Mouse (Mus musculus) erythroblast, adult 5-6 weeks (primary cell): ENCODE measurements around the gene Lyl1. TPM values are rescaled to one million over a fixed set of nuclear protein-coding genes. Genes with fewer than 3 reads are reported as not detected.
A peak's percentile ranks its signal among the peaks of the same experiment; 100 is the strongest.

Experiments used
- ATAC-seq: replicated peaks from 2 replicates; pipeline ENCODE4 v1.8.0; 2016; ENCODE audit warnings: moderate number of reproducible peaks, mild to moderate bottlenecking, moderate TSS enrichment, inconsistent platforms; ENCODE audit not compliant: poor library complexity, low FRiP score, severe bottlenecking
- total RNA-seq, 2 experiments: library from RNA; stranded (forward) in 1 of 2; stranded (reverse) in 1 of 2; fragments of 150-400 nt in 1 of 2; fragments of 200-764, 138-1000 nt in 1 of 2; gene quantifications; 2 replicates each; pipeline versions ENCODE4 v1.2.3 to v1.2.4; 2015 to 2017; ENCODE audit warnings: low replicate concordance in 2 of 2

Gene Lyl1
- total RNA-seq, 2 experiments from 2014 or later: 40.3 to 44.2 TPM

DNA sequence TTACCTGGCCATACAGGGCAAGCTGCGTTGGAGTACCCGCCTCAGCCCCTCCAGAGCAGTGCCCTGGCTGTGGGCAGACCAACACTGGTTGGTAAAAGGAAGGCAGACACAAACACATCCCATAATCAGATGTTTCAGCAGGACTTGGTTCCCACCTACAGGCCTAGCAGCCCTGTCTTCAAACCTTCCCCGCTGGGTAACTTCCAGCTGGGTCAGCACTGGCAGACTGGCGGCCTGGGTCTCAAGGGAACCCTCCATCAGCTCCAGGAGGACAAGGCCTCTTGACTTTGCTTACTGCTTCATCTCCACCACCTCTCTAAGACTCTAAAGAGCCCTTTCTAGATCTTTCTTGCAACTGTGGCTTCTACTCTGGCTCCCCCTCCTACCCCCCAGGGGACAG is 35.3 kb downstream of the Lyl1 start:
- no peak for ATAC-seq

DNA sequence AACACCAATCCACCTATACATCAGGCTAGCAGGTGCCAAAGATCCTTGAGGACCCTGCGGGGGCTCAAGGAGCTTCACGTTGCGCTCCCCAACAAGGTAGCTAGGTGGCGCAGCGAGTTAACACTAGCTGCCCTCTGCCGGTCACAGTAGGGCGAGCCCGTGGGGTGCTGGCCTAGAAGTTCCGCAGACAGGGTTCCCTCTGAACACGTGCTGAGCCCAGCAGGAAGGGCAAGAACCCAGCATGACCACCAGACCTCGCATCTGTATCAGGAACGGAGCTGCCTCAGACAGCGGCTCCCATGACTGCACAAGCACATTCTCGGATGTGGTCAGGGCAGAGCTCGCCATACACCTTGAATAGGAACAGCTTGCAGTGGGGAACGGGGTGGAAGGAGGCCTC is 36.4 kb downstream of the Lyl1 start:
- peak; percentile 88 for ATAC-seq

DNA sequence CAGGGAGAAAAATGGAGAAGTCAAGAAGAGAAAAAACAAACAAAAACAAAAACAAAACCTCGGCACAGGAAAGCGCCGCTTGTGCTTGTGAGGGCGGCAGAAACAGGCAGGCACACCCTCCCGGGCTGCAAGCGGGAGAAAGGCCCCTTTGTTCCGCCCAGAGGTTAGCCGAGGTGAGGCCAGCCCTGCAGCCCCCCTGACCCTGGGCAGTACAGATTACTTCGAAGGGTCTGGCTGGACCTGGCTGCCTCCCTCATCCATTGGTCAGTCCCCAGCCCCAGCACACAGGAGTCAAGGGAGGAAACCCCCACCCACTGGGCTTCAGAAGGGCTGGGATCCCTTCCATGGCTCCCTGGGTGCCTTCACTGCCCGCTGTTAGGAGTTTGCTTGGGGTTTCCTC is 37.0 kb downstream of the Lyl1 start:
- no peak for ATAC-seq

DNA sequence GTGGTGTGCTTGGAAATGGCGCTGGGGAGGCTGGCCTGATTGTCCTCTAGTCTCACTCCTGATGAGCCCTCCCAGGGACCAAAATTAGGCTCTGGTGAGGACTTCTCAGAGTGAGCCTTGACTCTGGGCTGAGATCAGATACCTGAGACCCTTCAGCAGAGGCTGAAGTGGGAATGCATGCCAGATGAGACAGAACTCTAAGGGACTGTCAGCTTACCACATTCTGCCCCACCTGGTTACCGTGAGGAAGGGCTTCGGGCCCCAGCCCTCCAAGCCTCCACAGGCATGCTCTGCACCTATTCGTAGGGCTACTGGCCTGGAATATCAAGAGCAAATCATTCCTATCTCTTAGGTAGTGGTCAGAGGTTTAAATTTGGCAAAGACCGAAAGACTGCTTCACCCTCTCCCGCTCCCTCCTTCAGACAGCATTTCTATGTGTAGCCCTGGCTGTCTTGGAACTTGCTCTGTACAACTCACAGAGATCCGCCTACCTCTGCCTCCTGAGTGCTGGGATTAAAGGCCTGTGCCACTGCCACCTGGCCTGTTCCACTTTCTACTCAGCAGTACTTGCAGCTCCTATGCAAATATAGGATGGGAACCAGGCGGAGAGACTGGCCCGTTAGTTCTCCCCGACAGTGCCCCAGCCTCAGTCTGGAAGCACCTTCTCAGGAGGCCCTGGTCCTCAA is 37.6 kb downstream of the Lyl1 start:
- no peak for ATAC-seq

DNA sequence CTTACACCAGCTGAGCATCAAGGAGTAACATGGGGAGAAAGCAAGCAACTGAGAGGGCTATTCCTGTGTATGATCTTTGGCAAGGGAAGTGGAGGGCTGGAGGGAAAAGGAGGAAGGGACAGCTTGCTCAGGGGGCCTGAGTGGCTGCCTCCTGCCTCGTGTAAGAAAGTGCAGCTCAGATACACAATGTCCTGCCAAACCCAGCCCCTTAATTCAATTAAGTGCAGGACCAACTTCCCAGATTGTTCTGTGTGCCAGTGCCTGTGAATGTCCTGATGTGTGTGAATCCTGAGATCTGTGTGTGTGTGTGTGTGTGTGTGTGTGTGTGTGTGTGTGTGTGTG is 38.1 kb downstream of the Lyl1 start:
- no peak for ATAC-seq

DNA sequence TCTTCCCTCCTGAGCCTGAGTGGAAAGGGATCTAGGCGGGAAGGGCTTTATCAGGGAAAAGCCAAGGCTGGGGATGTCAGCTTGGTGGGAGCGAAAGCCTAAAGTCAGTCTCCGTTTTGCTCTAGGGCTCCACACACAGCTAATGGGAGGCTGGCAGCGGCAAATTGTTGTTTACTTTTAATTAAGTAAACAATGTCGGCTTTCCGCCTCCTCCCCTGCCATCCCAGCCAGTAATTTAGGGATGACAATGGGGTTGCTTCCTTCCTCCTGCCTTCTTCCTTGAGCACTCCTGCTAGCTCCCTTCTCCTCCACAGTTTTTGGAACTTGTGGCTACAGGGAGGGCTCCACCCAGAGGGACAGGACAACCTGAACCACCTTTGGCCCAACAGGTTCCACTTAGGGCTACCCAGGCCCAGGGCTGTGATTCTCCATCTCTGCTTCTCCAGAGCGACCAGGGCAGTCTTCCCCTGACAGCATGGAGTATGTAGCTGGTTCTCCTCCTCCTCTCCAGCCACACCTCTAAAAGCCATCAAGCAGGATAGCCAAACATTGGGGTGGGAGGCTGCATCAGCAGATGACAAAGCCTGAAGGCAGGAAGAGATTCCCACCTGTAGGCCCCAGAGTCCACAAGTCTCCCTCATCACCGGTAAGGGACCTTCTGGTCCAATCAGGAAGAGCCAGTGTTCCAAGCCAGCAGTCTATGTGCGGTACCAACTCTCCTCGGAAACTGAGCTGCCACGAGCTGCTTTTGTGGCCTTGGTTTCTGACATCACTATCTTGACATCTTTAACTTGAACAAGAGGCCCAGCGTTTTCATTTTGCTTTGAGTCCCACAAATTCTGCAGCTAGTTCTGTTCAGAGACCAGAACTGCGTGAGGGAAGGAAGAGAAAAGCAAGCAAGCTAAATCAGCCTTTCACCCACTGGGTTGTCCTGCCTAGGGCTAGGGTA is 39.9 kb downstream of the Lyl1 start:
- no peak for ATAC-seq

DNA sequence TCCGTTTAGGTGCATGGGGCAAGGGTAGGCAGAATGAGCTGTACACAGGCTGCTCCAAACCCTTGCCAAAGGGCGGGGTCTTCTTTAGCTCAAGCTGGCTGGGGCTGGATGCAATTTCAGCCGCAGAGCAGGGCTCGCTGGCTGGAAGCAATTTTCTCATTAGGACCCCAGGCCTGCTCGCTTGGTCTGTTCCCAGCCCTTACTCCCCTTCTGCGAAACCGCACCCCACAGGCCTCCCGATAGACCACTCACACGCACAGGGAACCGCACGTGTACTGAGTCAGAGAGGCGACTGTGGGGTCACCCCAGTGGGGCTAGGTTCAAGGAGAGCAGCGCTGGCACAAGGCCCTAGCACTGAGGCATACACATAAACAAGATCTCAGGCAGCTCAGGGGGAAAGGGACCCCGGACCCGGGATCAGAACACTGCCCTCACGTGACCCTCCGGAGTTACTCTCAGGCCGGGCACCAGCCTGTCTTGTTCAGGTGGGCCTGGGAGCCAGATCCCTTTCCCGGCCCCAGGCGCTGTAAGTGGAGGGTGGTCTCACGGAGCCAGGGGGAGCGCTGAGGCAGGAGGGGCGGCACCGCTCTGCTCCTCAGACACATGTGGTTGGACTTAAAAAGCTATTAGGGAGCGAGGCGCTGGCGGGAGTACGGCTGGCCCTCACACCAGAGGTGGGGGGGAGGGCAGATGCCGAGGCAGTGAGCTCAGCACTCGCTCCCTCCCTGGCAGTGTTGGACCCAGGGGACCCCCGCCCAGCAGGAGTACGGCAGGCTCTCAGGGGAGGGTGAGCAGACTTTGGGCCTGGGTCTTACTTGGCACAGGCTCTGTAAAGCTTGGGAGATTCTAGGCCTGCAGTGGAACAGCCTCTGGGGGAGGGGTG is 41.2 kb downstream of the Lyl1 start:
- no peak for ATAC-seq

DNA sequence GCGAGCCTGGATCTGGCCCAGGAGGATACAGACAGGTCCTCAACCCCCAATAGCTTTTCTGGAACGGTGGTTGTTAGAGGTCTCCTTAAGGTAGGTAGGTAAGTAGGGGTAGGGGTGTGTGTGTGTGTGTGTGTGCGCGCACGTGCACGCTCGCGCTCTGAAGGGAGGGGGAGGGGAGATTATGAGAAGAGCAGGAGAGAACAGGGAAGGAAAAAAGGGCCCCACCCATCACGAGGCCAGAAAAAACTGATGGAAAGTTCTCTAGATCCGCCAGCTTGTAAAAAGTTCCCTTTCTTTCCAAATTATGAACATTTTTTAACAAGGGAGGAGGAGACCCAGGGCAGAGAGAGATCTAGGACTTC is 41.8 kb downstream of the Lyl1 start:
- no peak for ATAC-seq

DNA sequence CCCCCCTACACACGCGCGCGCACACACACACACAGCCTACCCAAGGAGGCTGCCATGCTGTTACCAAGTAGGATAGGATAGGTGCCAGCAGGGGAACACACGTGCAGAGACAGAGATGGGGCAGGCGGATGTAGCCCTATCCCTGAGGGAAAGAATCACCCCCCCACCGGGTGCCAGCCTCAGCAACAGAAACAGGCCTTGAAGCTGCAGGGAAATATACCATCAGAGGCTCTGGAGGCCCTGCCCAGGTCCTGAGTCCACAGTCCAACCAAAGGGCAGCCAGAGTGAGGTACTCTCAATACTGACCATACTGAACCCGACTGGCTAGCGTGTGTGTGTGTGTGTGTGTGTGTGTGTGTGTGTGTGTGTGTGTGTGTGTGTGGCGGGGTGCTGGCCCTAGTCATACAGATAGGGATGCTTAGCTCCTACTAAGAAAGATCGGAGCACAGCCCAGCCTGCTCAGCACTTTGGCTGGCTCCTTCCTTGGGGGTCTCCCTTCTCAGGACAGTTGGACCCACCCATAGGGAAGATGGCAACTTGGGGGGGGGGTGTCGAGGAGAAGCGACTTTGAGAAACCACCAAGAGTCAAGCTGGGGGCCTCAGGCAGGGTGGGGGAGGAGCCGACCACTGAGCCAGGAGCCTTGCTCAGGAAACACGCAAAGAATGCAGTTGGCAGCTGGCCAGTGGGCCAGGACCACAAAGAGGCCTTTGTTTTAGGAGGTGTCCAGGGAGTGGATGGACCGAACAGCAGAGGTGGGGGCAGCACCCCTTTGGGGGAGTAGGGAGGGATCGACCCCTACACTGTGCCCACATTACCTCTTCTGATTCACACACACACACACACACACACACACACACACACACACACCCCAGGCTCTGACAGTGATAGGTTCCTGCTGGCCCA is 42.5 kb downstream of the Lyl1 start:
- ATAC-seq: no peak

DNA sequence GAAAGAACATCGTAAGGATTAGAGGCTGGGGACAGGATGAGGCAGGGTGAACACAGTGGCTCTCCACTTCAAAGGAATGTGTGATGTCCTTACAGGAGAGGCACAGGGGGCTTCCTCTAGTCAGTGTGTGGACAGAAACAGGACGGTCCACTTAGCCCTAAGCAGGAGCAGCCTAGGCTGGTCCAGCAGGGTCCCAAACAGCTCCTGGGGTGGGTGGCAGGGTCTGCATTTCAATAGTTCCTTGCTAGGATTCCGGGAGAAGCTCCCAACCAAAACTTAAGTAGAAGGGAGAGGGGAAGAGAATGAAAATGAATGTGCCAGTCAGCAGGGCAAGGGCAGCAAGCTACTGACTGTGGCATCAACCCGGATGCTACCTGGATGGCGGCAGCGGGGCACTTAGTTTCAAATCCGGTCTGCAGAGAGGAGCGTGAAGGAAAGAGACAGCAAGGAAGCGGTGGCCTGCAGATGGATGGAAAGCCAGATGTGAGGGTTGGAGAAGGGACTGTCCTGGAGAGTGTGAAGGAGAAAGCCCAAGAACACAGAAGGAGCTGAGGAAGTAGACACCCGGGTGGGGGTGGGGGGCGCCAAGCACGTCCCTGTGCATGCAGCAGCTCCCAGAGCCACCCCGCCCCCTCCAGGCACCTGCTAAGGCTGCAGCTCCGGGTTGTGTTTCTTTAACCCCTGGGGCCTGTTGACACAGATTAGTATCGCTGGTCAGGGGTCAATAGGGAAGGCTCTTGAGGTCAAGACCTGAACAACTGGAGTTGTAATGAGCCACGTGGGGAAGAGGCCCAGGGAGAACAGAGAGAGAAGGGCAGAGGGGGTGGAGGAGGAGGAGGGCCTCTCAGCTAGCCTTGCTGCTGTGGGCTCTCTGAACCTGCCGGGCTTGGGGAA is 44.0 kb downstream of the Lyl1 start:
- ATAC-seq: no peak

DNA sequence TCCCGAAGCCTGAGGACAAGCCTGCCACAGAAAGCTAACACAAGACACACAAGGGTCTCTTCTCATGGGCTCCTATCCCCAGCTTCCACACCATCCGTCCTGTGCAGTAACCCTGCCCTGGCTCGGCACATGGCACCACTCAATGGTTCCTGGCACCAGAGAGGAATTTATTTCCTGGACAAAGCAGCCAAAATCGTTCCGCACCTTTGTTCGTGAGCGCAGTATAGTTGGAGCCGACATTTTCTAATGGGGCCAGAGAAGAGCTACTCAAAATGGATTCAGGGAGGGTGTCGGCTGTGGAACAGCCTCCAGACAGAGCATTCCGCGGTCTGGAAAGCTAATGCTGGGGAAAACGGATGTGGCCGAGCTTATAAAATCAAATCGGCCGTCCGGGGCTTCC is 48.3 kb downstream of the Lyl1 start:
- ATAC-seq: no peak

DNA sequence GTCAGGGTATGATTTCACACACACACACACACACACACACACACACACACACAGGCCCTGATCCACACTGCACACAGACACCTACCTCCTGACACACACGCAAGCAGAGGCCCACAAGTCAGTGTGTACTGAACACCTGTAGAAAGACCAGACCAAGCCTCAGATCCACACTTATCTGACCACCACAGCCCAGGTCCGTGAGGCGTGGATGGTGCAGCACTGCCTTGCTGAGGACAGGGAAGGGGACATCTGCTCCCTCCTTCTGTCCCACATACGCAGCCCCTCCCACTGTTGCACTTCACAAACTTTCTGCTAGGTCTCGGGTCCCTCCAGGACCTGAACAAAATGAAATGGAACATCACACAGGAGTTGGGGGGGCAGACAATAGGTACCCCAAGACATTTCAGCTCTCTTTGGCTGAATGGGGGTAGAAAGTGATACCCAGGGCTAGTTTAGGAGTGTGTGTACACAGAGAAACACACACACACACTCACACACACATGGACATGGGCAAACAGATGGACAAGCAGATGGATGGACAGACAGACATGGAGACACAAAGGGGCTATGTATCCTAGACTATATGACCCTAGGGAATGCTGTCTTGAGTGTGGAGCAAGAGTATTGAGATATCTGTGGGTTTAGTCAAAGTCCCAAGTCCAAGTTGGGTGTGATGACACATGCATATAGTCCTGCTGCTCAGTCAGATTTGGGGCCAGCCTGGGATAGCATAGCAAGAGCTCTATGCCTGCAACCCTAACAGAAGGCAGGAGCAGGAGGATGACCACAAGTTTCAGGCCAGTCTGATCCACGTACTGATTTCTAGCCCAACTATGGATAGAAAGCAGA is 51.7 kb downstream of the Lyl1 start:
- ATAC-seq: no peak

Other genes with a start within 250 kb of the Lyl1 start
- gene Ier2, start 38.6 kb upstream of the Lyl1 start, total RNA-seq (2015; ENCODE audit: low replicate concordance): 17.8 and 22.9 TPM in 2 replicates
- gene Ier2, start 38.6 kb upstream of the Lyl1 start, total RNA-seq (2017; ENCODE audit: low replicate concordance): 9.2 and 14.8 TPM in 2 replicates
- gene Trmt1, start 15.2 kb upstream of the Lyl1 start, total RNA-seq (2015; ENCODE audit: low replicate concordance): 9.8 and 16.9 TPM in 2 replicates
- gene Trmt1, start 15.2 kb upstream of the Lyl1 start, total RNA-seq (2017; ENCODE audit: low replicate concordance): 18.3 and 21.5 TPM in 2 replicates
- 12.7 and 19.9 TPM in 2 replicates for gene Nacc1, start 13.6 kb upstream of the Lyl1 start, total RNA-seq (2015; ENCODE audit: low replicate concordance)
- 8.2 and 13.1 TPM in 2 replicates for gene Nacc1, start 13.6 kb upstream of the Lyl1 start, total RNA-seq (2017; ENCODE audit: low replicate concordance)
- gene G430095P16Rik, start 21.6 kb downstream of the Lyl1 start, total RNA-seq (2015; ENCODE audit: low replicate concordance): 7.9 and 18.1 TPM in 2 replicates
- gene G430095P16Rik, start 21.6 kb downstream of the Lyl1 start, total RNA-seq (2017; ENCODE audit: low replicate concordance): 3.6 and 12.9 TPM in 2 replicates
- gene Nfix, start 98.9 kb downstream of the Lyl1 start, total RNA-seq (2015; ENCODE audit: low replicate concordance): 19.0 and 24.5 TPM in 2 replicates
- 7.9 and 14.1 TPM in 2 replicates for gene Nfix, start 98.9 kb downstream of the Lyl1 start, total RNA-seq (2017; ENCODE audit: low replicate concordance)
- gene Dand5, start 121.4 kb downstream of the Lyl1 start, total RNA-seq (2015; ENCODE audit: low replicate concordance): 2.3 TPM in 1 of 2 replicates, not detected in the other
- gene Dand5, start 121.4 kb downstream of the Lyl1 start, total RNA-seq (2017; ENCODE audit: low replicate concordance): 2.3 and 3.9 TPM in 2 replicates
- gene Gadd45gip1, start 130.1 kb downstream of the Lyl1 start, total RNA-seq (2015; ENCODE audit: low replicate concordance): 4.4 and 5.9 TPM in 2 replicates
- 7.4 and 7.7 TPM in 2 replicates for gene Gadd45gip1, start 130.1 kb downstream of the Lyl1 start, total RNA-seq (2017; ENCODE audit: low replicate concordance)
- gene Rad23a, start 139.2 kb downstream of the Lyl1 start, total RNA-seq (2015; ENCODE audit: low replicate concordance): 379 and 406 TPM in 2 replicates
- 572 and 669 TPM in 2 replicates for gene Rad23a, start 139.2 kb downstream of the Lyl1 start, total RNA-seq (2017; ENCODE audit: low replicate concordance)
- 255 and 289 TPM in 2 replicates for gene Calr, start 145.5 kb downstream of the Lyl1 start, total RNA-seq (2015; ENCODE audit: low replicate concordance)
- gene Calr, start 145.5 kb downstream of the Lyl1 start, total RNA-seq (2017; ENCODE audit: low replicate concordance): 800 and 908 TPM in 2 replicates
- gene Farsa, start 155.5 kb downstream of the Lyl1 start, total RNA-seq (2015; ENCODE audit: low replicate concordance): 6.0 and 9.6 TPM in 2 replicates
- 25.0 and 28.8 TPM in 2 replicates for gene Farsa, start 155.5 kb downstream of the Lyl1 start, total RNA-seq (2017; ENCODE audit: low replicate concordance)
- gene Syce2, start 170.7 kb downstream of the Lyl1 start, total RNA-seq (2015; ENCODE audit: low replicate concordance): 54.3 and 54.8 TPM in 2 replicates
- gene Syce2, start 170.7 kb downstream of the Lyl1 start, total RNA-seq (2017; ENCODE audit: low replicate concordance): 10.6 and 24.4 TPM in 2 replicates
- 7.9 and 14.6 TPM in 2 replicates for gene Gcdh, start 192.5 kb downstream of the Lyl1 start, total RNA-seq (2015; ENCODE audit: low replicate concordance)
- gene Gcdh, start 192.5 kb downstream of the Lyl1 start, total RNA-seq (2017; ENCODE audit: low replicate concordance): 13.4 and 17.6 TPM in 2 replicates
- 58.9 and 59.8 TPM in 2 replicates for gene Klf1, start 200.5 kb downstream of the Lyl1 start, total RNA-seq (2015; ENCODE audit: low replicate concordance)
- 85.0 and 116 TPM in 2 replicates for gene Klf1, start 200.5 kb downstream of the Lyl1 start, total RNA-seq (2017; ENCODE audit: low replicate concordance)
- 31.9 and 44.9 TPM in 2 replicates for gene Dnase2a, start 207.1 kb downstream of the Lyl1 start, total RNA-seq (2015; ENCODE audit: low replicate concordance)
- gene Dnase2a, start 207.1 kb downstream of the Lyl1 start, total RNA-seq (2017; ENCODE audit: low replicate concordance): 85.2 and 99.8 TPM in 2 replicates
- not detected in 2 replicates for gene Mast1, start 235.9 kb downstream of the Lyl1 start, total RNA-seq (2015; ENCODE audit: low replicate concordance)
- gene Mast1, start 235.9 kb downstream of the Lyl1 start, total RNA-seq (2017; ENCODE audit: low replicate concordance): 0.28 TPM in 1 of 2 replicates, not detected in the other
- gene Rtbdn, start 245.5 kb downstream of the Lyl1 start, total RNA-seq (2015; ENCODE audit: low replicate concordance): not detected in 2 replicates
- gene Rtbdn, start 245.5 kb downstream of the Lyl1 start, total RNA-seq (2017; ENCODE audit: low replicate concordance): not detected in 2 replicates